Mouse (Mus musculus) liver, embryonic 14.5 days (tissue): Measurements from ENCODE around the gene Myo10.

Source experiments
- CTCF ChIP-seq: IDR thresholded peaks from 2 replicates; pipeline ENCODE4 v1.5.1; 2016; ENCODE audit warnings: antibody characterized with exemption, low read depth, control low read depth
- EP300 ChIP-seq: IDR thresholded peaks from 2 replicates; pipeline ENCODE4 v1.6.1; 2016; ENCODE audit warnings: antibody characterized with exemption, low read depth

DNA sequence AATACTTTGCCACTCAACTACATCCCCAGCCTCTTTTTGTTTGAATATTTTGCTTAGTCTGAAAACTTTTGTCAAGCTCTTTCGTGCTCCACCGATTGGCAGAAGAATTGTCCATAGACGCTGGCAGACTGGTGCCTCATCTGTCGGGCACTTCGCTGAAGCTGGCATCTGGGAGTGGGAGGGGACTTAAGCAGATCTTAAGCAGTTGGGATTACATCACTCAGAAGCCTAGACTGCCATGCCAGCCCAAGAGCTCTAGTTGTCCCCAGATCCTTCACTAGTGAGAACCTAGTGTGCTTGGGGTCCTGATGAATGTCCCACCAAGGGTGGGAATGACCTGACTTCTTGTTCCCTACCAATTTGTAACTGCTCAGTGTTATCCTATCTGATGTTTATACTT lies 138.0 kb downstream of the Myo10 start:
- TF ChIP-seq EP300 = no peak
- TF ChIP-seq CTCF = no peak
